Mouse (Mus musculus) heart, adult 2 months (tissue): ENCODE measurements around the gene Tbc1d1.

ENCODE experiments used
- CTCF ChIP-seq: fragments of 200-600 bp; IDR thresholded peaks from 2 replicates; pipeline ENCODE4 v1.8.1; 2022; ENCODE audit warnings: antibody characterized with exemption, mild to moderate bottlenecking, moderate library complexity
- EP300 ChIP-seq: fragments of 200-500 bp; IDR thresholded peaks from 2 replicates; pipeline ENCODE4 v1.6.1; 2011; ENCODE audit warnings: low read depth, low read length, control low read depth; ENCODE audit not compliant: insufficient read depth
- POLR2A ChIP-seq: fragments of 200-500 bp; IDR thresholded peaks from 2 replicates; pipeline ENCODE4 v1.6.1; 2011; ENCODE audit warnings: mild to moderate bottlenecking, low read depth, low read length, control low read depth; ENCODE audit not compliant: insufficient read depth

DNA sequence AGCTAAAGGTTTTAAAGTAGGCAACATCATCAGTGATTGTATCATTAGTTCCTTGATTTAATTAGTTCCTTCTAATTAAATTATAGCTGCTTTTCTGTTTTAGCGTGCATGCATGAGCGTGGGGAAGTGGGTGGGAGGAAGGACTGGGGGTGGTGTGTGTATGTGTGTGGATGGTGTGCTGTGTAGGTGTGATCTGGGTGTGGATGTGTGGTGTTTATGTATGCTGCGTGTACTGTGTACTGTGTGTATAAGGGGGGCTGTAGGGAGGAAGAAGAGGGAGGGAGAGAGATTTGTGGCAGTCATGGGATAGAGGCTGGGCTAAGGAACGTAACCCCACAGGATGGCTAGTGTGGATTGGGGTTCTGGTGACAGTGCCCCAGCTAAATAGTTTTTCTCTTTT, 129.2 kb downstream of the Tbc1d1 start:
- no peak for TF ChIP-seq POLR2A
- no peak for TF ChIP-seq CTCF
- TF ChIP-seq EP300: no peak
